Mouse (Mus musculus) central nervous system, embryonic 14 days (tissue): ENCODE results near the gene Mpeg1. TPM values are rescaled to one million over a fixed set of nuclear protein-coding genes. Genes with fewer than 3 reads are reported as not detected.

Source experiments
- polyA plus RNA-seq: library from polyadenylated mRNA; depleted of rRNA; stranded (reverse); fragments of >200 nt; gene quantifications from 2 replicates; pipeline ENCODE4 v1.2.3, GENCODE M21; 2012; rRNA removed

Mpeg1 gene
- 2.7 and 3.2 TPM in 2 replicates for polyA plus RNA-seq

DNA sequence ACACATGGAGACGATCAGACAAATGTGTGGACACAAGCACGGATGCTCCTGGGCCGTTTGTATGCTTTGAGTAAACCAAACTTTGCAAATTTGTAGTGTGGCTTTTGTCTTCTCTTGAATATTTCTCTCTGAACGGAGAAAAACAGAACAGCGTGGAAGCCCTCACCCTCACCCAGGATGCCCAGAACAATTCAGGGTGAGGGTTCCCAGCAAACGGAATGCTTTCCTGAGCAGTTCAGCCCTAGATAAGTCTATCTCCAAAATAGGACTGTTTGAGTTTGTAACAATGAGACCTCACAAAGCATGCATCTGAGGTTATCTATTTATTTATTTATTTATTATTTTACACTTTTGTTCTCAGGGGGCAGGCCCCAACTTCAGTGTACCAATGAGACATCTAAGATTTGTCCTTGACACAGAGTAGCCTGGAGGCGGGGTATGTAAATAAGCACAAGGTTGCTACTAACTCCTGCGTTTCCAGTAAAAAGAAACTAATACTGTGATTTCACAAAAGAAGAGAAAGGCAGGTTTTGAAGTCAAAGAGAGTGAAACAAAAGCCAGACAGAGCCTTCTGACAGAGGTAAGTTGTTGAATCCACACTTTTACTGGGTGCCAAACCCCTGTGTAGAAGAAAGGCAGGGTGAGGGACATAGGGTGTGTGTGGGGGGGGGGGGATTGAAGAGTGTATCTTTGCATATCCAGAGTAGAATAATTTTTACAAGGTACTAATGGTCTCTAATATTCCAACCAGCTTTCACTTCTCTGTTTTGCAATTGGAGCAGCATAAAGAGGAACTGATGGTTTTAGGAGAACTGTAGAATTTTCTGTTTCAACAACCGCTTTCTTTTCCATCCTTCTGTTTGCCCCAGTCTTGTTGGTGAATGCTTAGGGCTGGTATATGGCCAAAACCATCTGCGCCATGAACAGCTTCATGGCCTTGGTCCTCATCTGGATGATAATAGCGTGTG lies at the start of gene Mpeg1:
Mpeg1 (plus strand) TSS at position 498 of the 968 bp plus-strand sequence.

DNA sequence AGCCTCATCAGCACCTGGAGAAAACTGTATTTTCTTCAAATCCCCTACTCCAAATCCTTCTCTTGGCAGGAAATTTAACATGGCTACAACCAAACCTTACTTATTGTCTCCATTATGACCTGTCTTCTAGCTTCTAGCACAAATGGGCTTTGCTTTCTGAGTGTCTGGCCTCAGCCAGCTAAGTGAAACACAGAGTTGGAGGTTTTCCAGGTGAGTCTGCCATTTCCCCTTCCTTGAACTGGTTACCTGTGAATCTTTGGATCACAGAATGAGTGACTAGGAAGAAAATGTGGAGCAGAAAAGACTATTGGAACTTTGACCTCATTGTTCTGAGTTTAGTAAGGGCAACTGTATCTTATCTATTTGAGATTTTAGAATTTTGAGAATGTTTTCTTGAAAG lies 43.2 kb upstream of the Mpeg1 start, which contains the start of gene Olfr1441:
Olfr1441 (plus strand) TSS at position 73 of the 400 bp plus-strand sequence.

DNA sequence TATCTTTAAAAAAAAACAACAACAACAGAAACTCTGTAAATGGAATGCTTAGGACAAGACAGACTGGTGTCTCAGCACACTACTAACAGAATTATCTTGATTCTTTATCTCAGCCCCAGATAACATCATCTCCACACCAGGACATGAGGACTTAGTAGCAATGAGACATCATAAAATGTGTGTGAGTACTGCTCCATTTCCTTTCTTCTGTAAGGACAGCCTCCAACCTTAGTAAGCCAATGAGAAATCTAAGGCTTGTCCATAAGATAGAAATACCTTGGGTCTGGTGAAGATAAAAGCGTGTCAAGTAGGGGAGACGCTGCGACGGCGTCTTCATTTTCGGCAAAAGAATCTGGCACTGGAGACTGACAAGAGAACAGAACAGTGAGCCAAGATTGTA lies 33.0 kb upstream of the Mpeg1 start, which contains the start of gene Pfpl:
Pfpl (plus strand) TSS at position 301 of the 400 bp plus-strand sequence.

DNA sequence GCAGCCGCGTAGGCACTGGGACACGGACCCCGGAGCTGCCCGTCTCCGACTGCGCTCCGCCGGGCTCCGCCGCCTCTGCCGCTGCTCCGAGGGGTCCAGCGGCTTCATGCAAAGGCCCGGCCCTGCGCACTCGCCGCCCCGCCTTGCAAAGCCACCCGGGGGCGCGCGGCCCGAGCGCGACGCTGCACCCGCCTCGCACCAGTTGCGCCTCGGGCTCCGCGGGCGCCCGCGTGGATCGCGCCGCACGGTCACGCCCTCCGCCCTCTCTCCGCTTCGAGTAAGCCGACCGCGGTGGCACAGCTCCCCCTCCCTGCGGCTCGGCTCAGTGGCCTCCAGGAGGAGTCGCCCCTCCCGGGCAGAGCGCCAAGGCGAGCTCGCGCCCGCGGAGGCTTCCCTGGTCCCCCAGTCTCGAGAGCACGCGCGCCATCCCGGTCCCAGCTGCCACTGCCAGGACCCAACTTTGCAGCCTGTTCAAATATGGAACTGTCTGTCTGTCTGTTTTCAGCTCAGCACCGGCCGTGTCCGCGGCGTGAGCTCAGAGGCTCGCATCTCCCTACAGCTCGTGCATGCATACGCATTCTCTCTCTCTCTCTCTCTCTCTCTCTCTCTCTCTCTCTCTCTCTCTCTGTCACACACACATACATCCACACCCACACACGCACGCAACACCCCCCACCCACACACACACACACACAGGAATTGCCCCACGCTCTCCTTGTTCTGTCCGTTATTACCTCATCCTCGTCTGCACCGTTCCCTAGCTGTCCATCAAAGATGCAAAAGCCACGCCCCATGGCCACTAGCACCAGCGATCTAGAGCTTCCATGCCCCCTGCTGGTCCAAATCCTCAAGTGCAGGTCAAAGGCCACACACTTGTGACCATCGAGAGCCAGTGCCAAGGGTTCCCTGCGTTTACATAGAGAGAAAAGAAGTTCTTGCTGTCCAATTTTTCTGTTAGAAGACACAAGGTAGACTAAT lies 41.1 kb downstream of the Mpeg1 start, which contains the start of gene Dtx4:
Dtx4 (minus strand) TSS at position 85 of the 978 bp plus-strand sequence.

Other genes with a start within 250 kb of the Mpeg1 start
- not detected in 2 replicates for gene Olfr1432, start 228.2 kb upstream of the Mpeg1 start, polyA plus RNA-seq
- gene Olfr262, start 219.1 kb upstream of the Mpeg1 start, polyA plus RNA-seq: not detected in 2 replicates
- gene Olfr235, start 199.7 kb upstream of the Mpeg1 start, polyA plus RNA-seq: not detected in 2 replicates
- not detected in 2 replicates for gene Olfr1434, start 180.9 kb upstream of the Mpeg1 start, polyA plus RNA-seq
- gene Olfr1436, start 161.6 kb upstream of the Mpeg1 start, polyA plus RNA-seq: not detected in 2 replicates
- not detected in 2 replicates for gene Olfr1437, start 135.7 kb upstream of the Mpeg1 start, polyA plus RNA-seq
- not detected in 2 replicates for gene Olfr1438-ps1, start 124.9 kb upstream of the Mpeg1 start, polyA plus RNA-seq
- not detected in 2 replicates for gene Olfr1440, start 73.5 kb upstream of the Mpeg1 start, polyA plus RNA-seq
- not detected in 2 replicates for gene Olfr1441, start 43.3 kb upstream of the Mpeg1 start, polyA plus RNA-seq
- not detected in 2 replicates for gene Pfpl, start 32.9 kb upstream of the Mpeg1 start, polyA plus RNA-seq
- 27.7 and 29.5 TPM in 2 replicates for gene Dtx4, start 40.7 kb downstream of the Mpeg1 start, polyA plus RNA-seq
- 8.9 and 10.1 TPM in 2 replicates for gene Fam111a, start 85.0 kb downstream of the Mpeg1 start, polyA plus RNA-seq
- 0.05 and 0.10 TPM in 2 replicates for gene Gm4952, start 139.2 kb downstream of the Mpeg1 start, polyA plus RNA-seq
- 0.10 TPM in 1 of 2 replicates, not detected in the other for gene Glyat, start 172.5 kb downstream of the Mpeg1 start, polyA plus RNA-seq
- gene Olfr1442, start 209.7 kb downstream of the Mpeg1 start, polyA plus RNA-seq: not detected in 2 replicates
- not detected in 2 replicates for gene Olfr1443, start 217.3 kb downstream of the Mpeg1 start, polyA plus RNA-seq
- not detected in 2 replicates for gene Keg1, start 235.0 kb downstream of the Mpeg1 start, polyA plus RNA-seq